Mouse (Mus musculus) erythroblast, embryonic 14.5 days (primary cell): ENCODE measurements around the gene Olfr15. TPM values are rescaled to one million over a fixed set of nuclear protein-coding genes. Genes with fewer than 3 reads are reported as not detected.
"Not testable (repeated sequence)": the region's sequence is repeated elsewhere in the genome, so short reads cannot be mapped to it uniquely, and the experiment has no call there.

Source experiments
- H3K27me3 ChIP-seq: 2 replicates; pipeline ENCODE4 v1.6.1; 2012; ENCODE audit warnings: inconsistent platforms; ENCODE audit not compliant: control insufficient read depth
- H3K36me3 ChIP-seq: 2 replicates; pipeline ENCODE4 v1.6.1; 2012; ENCODE audit warnings: mild to moderate bottlenecking, inconsistent platforms; ENCODE audit not compliant: control insufficient read depth
- H3K4me1 ChIP-seq: 2 replicates; pipeline ENCODE4 v1.6.1; 2012; ENCODE audit warnings: inconsistent platforms; ENCODE audit not compliant: control insufficient read depth
- H3K4me3 ChIP-seq: replicated peaks from 2 replicates; pipeline ENCODE3; 2012; ENCODE audit warnings: moderate library complexity, mild to moderate bottlenecking, inconsistent platforms
- H3K9me3 ChIP-seq: 2 replicates; pipeline ENCODE4 v1.6.1; 2012; ENCODE audit warnings: low read length, inconsistent platforms, mixed read lengths; ENCODE audit not compliant: control insufficient read depth
- GATA1 ChIP-seq: IDR thresholded peaks from 2 replicates; pipeline ENCODE4 v1.6.1; 2012; ENCODE audit warnings: low read length, inconsistent platforms, mixed read lengths
- TAL1 ChIP-seq: IDR thresholded peaks from 3 replicates; pipeline ENCODE4 v1.6.1; 2012; ENCODE audit warnings: low read length, inconsistent platforms, mixed read lengths
- polyA plus RNA-seq: library from polyadenylated mRNA; stranded (reverse); fragments of >175 nt; gene quantifications from 2 replicates; pipeline ENCODE4 v1.2.3, GENCODE M21; 2012

Olfr15 gene
- polyA plus RNA-seq, 1 experiment, result not detected

- TF ChIP-seq TAL1 (no peak), GATA1 (no peak)
Observed at GRCm38 (mm10) chr16:3839157-3839885, 8.6 kb downstream of the Olfr15 start.

GRCm38 (mm10) chr16:3842989-3843388 lies 12.3 kb downstream of the Olfr15 start:
- no peaks in the 10 kb centered on the region for H3K9me3 ChIP-seq

More at GRCm38 (mm10) chr16:3839157-3839885, 8.6 kb downstream of the Olfr15 start:
- H3K36me3 ChIP-seq, result no peaks in the 10 kb centered on the region
- H3K4me1 ChIP-seq, result no peaks in the 10 kb centered on the region
- H3K9me3 ChIP-seq, result no peaks in the 10 kb centered on the region
- H3K27me3 ChIP-seq, result no peaks in the 10 kb centered on the region
- no peak overlapping the region for H3K4me3 ChIP-seq

GRCm38 (mm10) chr16:3843796-3844195 lies 13.1 kb downstream of the Olfr15 start:
- Histone ChIP-seq H3K4me3 (no peak overlapping the region), H3K27me3 (no peaks in the 10 kb centered on the region), H3K4me1 (peaks cover 17% of the 10 kb centered on the region), H3K36me3 (no peaks in the 10 kb centered on the region), H3K9me3 (no peaks in the 10 kb centered on the region)
- TF ChIP-seq GATA1, result no peak
- no peak for TF ChIP-seq TAL1

More at GRCm38 (mm10) chr16:3842989-3843388, 12.3 kb downstream of the Olfr15 start:
- peaks cover 15% of the 10 kb centered on the region for H3K4me1 ChIP-seq
- H3K4me3 ChIP-seq, result no peak overlapping the region
- H3K27me3 ChIP-seq, result no peaks in the 10 kb centered on the region
- no peak for TF ChIP-seq GATA1
- TF ChIP-seq TAL1, result no peak
- H3K36me3 ChIP-seq, result no peaks in the 10 kb centered on the region

- no peaks in the 10 kb centered on the region for H3K36me3 ChIP-seq
- peaks cover 25% of the 10 kb centered on the region for H3K4me1 ChIP-seq
- peak within 1 kb of the TSS; percentile 91 for H3K4me3 ChIP-seq
- no peak for TF ChIP-seq GATA1
- H3K27me3 ChIP-seq, result no peaks in the 10 kb centered on the region
- no peaks in the 10 kb centered on the region for H3K9me3 ChIP-seq
Observed at GRCm38 (mm10) chr16:3846711-3847518, 16.2 kb downstream of the Olfr15 start, which contains the start of gene Zfp174. Zfp174 (plus strand) TSS chr16:3847268.

- no peaks in the 10 kb centered on the region for H3K27me3 ChIP-seq
- TF ChIP-seq TAL1 (no peak), GATA1 (no peak)
- H3K4me1 ChIP-seq, result peaks cover 25% of the 10 kb centered on the region
- H3K36me3 ChIP-seq, result no peaks in the 10 kb centered on the region
- peak overlapping the region; percentile 91 for H3K4me3 ChIP-seq
- H3K9me3 ChIP-seq, result no peaks in the 10 kb centered on the region
Observed at GRCm38 (mm10) chr16:3847871-3848270, 17.2 kb downstream of the Olfr15 start.

- no peaks in the 10 kb centered on the region for H3K9me3 ChIP-seq
- H3K4me1 ChIP-seq, result peaks cover 25% of the 10 kb centered on the region
- H3K27me3 ChIP-seq, result no peaks in the 10 kb centered on the region
- no peak for TF ChIP-seq TAL1
- no peak for TF ChIP-seq GATA1
- no peak overlapping the region for H3K4me3 ChIP-seq
- H3K36me3 ChIP-seq, result no peaks in the 10 kb centered on the region
Observed at GRCm38 (mm10) chr16:3848416-3848815, 17.7 kb downstream of the Olfr15 start.

GRCm38 (mm10) chr16:3851301-3851700 lies 20.6 kb downstream of the Olfr15 start:
- not testable (repeated sequence) for H3K4me3 ChIP-seq, H3K27me3 ChIP-seq, H3K36me3 ChIP-seq, H3K9me3 ChIP-seq
- H3K4me1 ChIP-seq, result peaks cover 25% of the 10 kb centered on the region

GRCm38 (mm10) chr16:3852586-3852985 lies 21.9 kb downstream of the Olfr15 start:
- no peak for TF ChIP-seq GATA1
- TF ChIP-seq TAL1, result no peak
- no peak overlapping the region for H3K4me3 ChIP-seq
- H3K9me3 ChIP-seq, result no peaks in the 10 kb centered on the region
- H3K36me3 ChIP-seq, result no peaks in the 10 kb centered on the region; the same call in 1 of the 2 replicates
- H3K27me3 ChIP-seq, result no peaks in the 10 kb centered on the region
- peaks cover 14% of the 10 kb centered on the region for H3K4me1 ChIP-seq

- Histone ChIP-seq H3K36me3 (no peaks in the 10 kb centered on the region; the same call in 1 of the 2 replicates), H3K27me3 (no peaks in the 10 kb centered on the region), H3K4me3 (no peak overlapping the region), H3K4me1 (peaks cover 6% of the 10 kb centered on the region), H3K9me3 (no peaks in the 10 kb centered on the region)
- TF ChIP-seq GATA1, result no peak
- TF ChIP-seq TAL1, result no peak
Observed at GRCm38 (mm10) chr16:3854437-3855182, 23.9 kb downstream of the Olfr15 start.
